Mouse (Mus musculus): ENCODE measurements around the gene Sez6l2. TPM values are rescaled to one million over a fixed set of nuclear protein-coding genes. Genes with fewer than 3 reads are reported as not detected.

Sez6l2 gene
- polyA plus RNA-seq (2012; rRNA removed; ENCODE audit: low replicate concordance) = 2.4 and 4.4 TPM in 2 replicates

DNA sequence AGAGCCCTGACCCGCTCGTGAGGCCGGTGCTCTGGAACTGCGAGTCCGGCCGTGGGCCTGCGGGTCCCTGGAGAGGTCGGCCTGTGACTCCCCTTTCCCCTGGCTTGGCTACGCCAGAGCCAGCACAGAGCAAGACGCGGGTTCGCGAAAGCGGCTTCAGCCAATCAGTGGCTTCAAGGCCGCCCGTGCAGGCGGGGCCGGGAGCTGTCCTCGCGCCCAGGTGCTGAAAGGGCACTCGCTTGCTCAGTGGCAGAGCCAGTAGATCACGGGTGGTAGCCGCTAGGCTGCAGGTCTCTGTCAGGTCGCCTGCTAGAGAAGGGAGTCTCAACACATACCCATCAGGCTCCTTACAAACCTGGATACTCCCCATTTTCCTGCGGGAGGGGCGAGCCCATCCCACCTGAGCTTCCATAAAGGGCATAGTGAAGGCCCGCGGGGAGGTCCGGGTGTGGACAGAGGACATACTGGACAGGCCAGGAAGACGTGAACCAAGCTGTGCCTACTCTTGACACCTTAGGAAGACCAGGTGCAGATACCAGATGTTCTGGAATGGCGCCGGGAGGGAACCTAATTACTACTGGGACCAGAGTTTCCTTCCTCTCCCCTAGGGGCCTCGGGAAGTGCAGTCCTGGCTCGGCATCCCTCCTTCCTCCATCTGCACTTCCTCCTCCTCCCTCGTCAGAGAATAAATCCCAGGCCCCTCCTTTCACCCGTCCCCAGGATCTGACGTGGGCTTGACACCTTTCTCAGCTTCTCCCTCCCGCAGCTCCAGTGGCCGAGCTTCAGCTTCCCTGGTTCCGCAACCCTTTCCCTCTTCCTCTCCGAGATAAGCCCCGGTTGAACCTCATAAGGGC is at the start of gene Sez6l2:
TSS of gene Sez6l2 (plus strand) at position 771 of the 854 bp plus-strand sequence.

GRCm38 (mm10) chr7:126922624-126923060 is 27.7 kb upstream of the Sez6l2 start, which contains the start of gene Tmem219:
Tmem219 (minus strand) TSS chr7:126922917.

DNA sequence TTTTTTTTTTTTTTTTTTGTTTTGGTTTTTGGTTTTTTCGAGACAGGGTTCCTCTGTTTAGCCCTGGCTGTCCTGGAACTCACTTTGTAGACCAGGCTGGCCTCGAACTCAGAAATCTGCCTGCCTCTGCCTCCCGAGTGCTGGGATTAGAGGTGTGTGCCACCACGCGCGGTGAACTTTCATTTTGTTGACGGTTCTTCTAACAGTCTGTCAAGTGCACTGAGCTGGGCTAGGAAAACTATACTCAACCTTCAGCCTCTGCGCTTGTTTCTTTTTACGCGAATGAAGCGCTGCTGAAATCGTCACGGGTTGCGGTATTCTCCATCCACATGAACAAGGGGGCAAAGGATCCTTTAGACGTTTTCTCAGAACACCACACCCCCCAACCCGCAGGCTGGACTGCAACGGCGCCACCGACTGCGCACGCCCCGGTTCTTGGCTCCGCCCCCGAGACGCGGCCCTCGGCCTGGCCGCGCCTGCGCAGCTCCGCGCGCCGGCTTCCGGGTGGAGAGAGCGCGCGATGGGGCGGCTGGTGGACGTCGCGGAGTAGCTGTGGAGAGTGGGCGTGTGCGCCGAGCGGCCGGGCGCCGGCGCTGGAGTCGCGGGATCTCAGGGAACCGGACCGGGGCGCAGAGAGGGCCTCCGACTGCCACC is 21.9 kb upstream of the Sez6l2 start, which contains the start of gene Kctd13:
TSS of gene Kctd13 (plus strand) at position 496 of the 654 bp plus-strand sequence.

DNA sequence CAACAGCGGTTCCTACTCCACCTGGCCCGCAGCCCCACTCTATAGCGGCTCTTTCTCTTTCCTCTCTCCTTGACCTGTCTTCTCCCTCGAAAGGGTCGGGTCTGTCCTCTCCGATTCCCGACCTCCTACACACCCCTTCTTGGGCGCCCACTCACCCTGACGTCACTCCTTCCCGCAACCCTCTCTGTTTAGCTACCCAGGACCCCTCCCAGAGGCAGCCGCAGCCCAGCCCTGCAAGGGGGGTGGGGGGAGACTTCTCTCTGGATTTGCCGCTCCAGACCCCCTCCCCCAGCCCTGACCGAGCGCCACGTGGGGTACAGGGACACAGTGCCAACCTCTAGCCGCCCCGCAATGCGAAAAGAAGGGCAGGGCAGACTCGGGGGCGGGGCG is 965 bp upstream of the Sez6l2 start, which contains the start of gene Asphd1:
TSS of gene Asphd1 (minus strand) at position 180 of the 390 bp plus-strand sequence.

GRCm38 (mm10) chr7:126975893-126975949 is 25.4 kb downstream of the Sez6l2 start, which contains the start of gene Cdipt:
Cdipt (plus strand) TSS chr7:126975914.

DNA sequence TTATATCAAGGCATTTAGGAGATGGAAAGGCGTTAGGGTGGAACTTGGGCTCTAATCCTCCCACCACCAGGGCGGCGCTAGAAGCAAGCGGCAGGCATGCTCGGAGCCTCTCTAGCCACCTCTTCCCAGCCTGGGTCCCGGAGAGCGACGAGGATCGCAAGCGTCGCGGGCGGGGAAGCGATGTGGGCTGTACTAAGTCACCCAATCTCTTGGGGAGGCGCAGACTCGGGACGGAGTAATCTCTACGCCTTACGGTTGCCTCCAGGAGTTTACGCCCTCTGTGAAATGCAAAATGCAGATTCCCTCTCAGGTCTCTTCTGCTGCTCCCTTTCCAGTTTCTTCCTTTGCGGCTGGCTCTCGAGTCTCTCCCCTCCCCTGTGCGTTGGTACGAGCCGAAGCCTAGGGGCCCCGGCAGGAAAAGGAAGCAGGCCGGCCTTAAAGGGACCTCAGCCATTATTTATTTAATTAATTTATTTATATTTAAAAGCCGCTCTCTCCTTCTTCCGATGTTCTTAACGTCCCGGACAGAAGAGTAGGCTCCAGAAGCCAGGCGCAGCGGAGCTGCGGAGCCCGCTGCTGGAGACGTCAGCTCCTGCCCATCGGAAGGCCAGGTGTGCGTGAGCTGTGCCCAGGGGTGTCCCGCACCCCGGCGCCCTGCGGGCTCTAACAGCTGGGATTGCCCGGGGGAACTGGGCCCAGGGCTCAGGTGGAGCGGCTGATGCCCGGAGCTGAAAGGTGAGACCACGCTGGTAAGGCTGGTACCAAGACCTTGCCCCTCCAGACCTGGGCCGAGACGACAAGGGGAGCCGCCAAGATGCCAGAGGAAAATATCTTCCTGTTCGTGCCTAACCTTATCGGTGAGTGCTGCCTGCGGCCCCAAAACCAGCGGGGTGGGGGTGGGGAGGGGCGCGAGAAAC is 25.8 kb downstream of the Sez6l2 start, which contains the start of gene Cdiptos:
TSS of gene Cdiptos (minus strand) at position 149 of the 917 bp plus-strand sequence.

DNA sequence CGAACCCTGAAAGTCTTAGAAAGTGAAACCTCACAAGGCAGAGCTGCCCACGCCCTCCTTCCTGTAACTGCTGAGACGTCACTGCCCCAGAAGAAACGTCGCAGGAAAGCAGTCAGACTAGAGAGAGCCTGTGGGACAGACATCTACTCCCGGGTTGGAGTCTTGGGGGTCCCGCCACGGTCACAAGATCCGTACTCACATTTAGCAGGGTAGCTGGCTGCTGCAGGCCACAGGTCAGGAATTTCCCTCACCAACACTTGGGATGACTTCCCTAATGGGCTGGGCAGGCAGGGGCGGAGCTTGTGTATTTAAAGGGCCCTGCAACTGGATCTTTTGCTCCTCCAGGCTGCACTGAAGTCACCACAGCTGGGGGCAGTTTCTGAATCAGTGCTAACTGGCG is 64.0 kb downstream of the Sez6l2 start, which contains the start of gene Mvp:
TSS of gene Mvp (minus strand) at position 302 of the 400 bp plus-strand sequence.

GRCm38 (mm10) chr7:127016481-127016485 is 65.9 kb downstream of the Sez6l2 start, which contains the start of gene Pagr1b:
Pagr1b (minus strand) TSS chr7:127016484.

GRCm38 (mm10) chr7:127016971-127017949 is 66.9 kb downstream of the Sez6l2 start, which contains the start of gene Pagr1a:
Pagr1a (minus strand) TSS chr7:127017352.

Other genes starting within 250 kb of the Sez6l2 start
- gene Coro1a, start 242.8 kb upstream of the Sez6l2 start, polyA plus RNA-seq (2012; rRNA removed; ENCODE audit: low replicate concordance) = 53.1 and 109 TPM in 2 replicates
- 300 and 302 TPM in 2 replicates for gene Mapk3, start 191.0 kb upstream of the Sez6l2 start, polyA plus RNA-seq (2012; rRNA removed; ENCODE audit: low replicate concordance)
- gene Gdpd3, start 184.2 kb upstream of the Sez6l2 start, polyA plus RNA-seq (2012; rRNA removed; ENCODE audit: low replicate concordance) = 87.6 and 213 TPM in 2 replicates
- 325 and 329 TPM in 2 replicates for gene Ypel3, start 173.6 kb upstream of the Sez6l2 start, polyA plus RNA-seq (2012; rRNA removed; ENCODE audit: low replicate concordance)
- gene Tbx6, start 169.1 kb upstream of the Sez6l2 start, polyA plus RNA-seq (2012; rRNA removed; ENCODE audit: low replicate concordance) = 3.3 and 4.2 TPM in 2 replicates
- 140 and 221 TPM in 2 replicates for gene Ppp4c, start 158.1 kb upstream of the Sez6l2 start, polyA plus RNA-seq (2012; rRNA removed; ENCODE audit: low replicate concordance)
- gene Fam57b, start 152.9 kb upstream of the Sez6l2 start, polyA plus RNA-seq (2012; rRNA removed; ENCODE audit: low replicate concordance) = 18.0 and 75.6 TPM in 2 replicates
- gene 4930451I11Rik, start 118.9 kb upstream of the Sez6l2 start, polyA plus RNA-seq (2012; rRNA removed; ENCODE audit: low replicate concordance) = not detected in 2 replicates
- gene Doc2a, start 103.1 kb upstream of the Sez6l2 start, polyA plus RNA-seq (2012; rRNA removed; ENCODE audit: low replicate concordance) = not detected in 2 replicates
- gene Hirip3, start 88.6 kb upstream of the Sez6l2 start, polyA plus RNA-seq (2012; rRNA removed; ENCODE audit: low replicate concordance) = 3.5 and 11.6 TPM in 2 replicates
- 47.8 and 60.5 TPM in 2 replicates for gene Ino80e, start 88.2 kb upstream of the Sez6l2 start, polyA plus RNA-seq (2012; rRNA removed; ENCODE audit: low replicate concordance)
- 94.6 and 122 TPM in 2 replicates for gene Taok2, start 65.9 kb upstream of the Sez6l2 start, polyA plus RNA-seq (2012; rRNA removed; ENCODE audit: low replicate concordance)
- 89.0 and 89.8 TPM in 2 replicates for gene Tmem219, start 27.6 kb upstream of the Sez6l2 start, polyA plus RNA-seq (2012; rRNA removed; ENCODE audit: low replicate concordance)
- 19.6 and 22.4 TPM in 2 replicates for gene Kctd13, start 21.7 kb upstream of the Sez6l2 start, polyA plus RNA-seq (2012; rRNA removed; ENCODE audit: low replicate concordance)
- 0.23 and 0.63 TPM in 2 replicates for gene Asphd1, start 981 bp upstream of the Sez6l2 start, polyA plus RNA-seq (2012; rRNA removed; ENCODE audit: low replicate concordance)
- 205 and 302 TPM in 2 replicates for gene Cdipt, start 25.4 kb downstream of the Sez6l2 start, polyA plus RNA-seq (2012; rRNA removed; ENCODE audit: low replicate concordance)
- 2.7 and 3.1 TPM in 2 replicates for gene Cdiptos, start 25.5 kb downstream of the Sez6l2 start, polyA plus RNA-seq (2012; rRNA removed; ENCODE audit: low replicate concordance)
- gene Mvp, start 64.1 kb downstream of the Sez6l2 start, polyA plus RNA-seq (2012; rRNA removed; ENCODE audit: low replicate concordance) = 93.7 and 103 TPM in 2 replicates
- 5.3 and 7.1 TPM in 2 replicates for gene Pagr1b, start 65.9 kb downstream of the Sez6l2 start, polyA plus RNA-seq (2012; rRNA removed; ENCODE audit: low replicate concordance)
- gene Pagr1a, start 66.8 kb downstream of the Sez6l2 start, polyA plus RNA-seq (2012; rRNA removed; ENCODE audit: low replicate concordance) = 2.6 and 5.8 TPM in 2 replicates
- 25.7 and 62.7 TPM in 2 replicates for gene Gm42742, start 70.5 kb downstream of the Sez6l2 start, polyA plus RNA-seq (2012; rRNA removed; ENCODE audit: low replicate concordance)
- 17.9 and 35.3 TPM in 2 replicates for gene Prrt2, start 70.6 kb downstream of the Sez6l2 start, polyA plus RNA-seq (2012; rRNA removed; ENCODE audit: low replicate concordance)
- 90.8 and 204 TPM in 2 replicates for gene Maz, start 76.5 kb downstream of the Sez6l2 start, polyA plus RNA-seq (2012; rRNA removed; ENCODE audit: low replicate concordance)
- 2.1 and 9.3 TPM in 2 replicates for gene Kif22, start 91.9 kb downstream of the Sez6l2 start, polyA plus RNA-seq (2012; rRNA removed; ENCODE audit: low replicate concordance)
- gene Zg16, start 136.8 kb downstream of the Sez6l2 start, polyA plus RNA-seq (2012; rRNA removed; ENCODE audit: low replicate concordance) = 0.37 and 0.99 TPM in 2 replicates
- gene AI467606, start 140.8 kb downstream of the Sez6l2 start, polyA plus RNA-seq (2012; rRNA removed; ENCODE audit: low replicate concordance) = 9.6 and 14.6 TPM in 2 replicates
- gene Qprt, start 171.7 kb downstream of the Sez6l2 start, polyA plus RNA-seq (2012; rRNA removed; ENCODE audit: low replicate concordance) = 1.3 and 3.4 TPM in 2 replicates
- gene Spn, start 187.3 kb downstream of the Sez6l2 start, polyA plus RNA-seq (2012; rRNA removed; ENCODE audit: low replicate concordance) = 2.4 and 3.1 TPM in 2 replicates
- gene Cd2bp2, start 245.5 kb downstream of the Sez6l2 start, polyA plus RNA-seq (2012; rRNA removed; ENCODE audit: low replicate concordance) = 26.3 and 45.0 TPM in 2 replicates